Mouse (Mus musculus): Measurements from ENCODE around the gene Uxt. TPM values are rescaled to one million over a fixed set of nuclear protein-coding genes. Genes with fewer than 3 reads are reported as not detected.
A peak's percentile ranks its signal among the peaks of the same experiment; 100 is the strongest.

Uxt gene
- 10 to 100 TPM; 33.6 to 38.9 TPM for polyA plus RNA-seq (2017; shearing (Covaris generic))

- ATAC-seq, result peak; percentile 91
Measured at GRCm38 (mm10) chrX:20961477-20962378, at the start of gene Uxt. TSS of gene Uxt (minus strand) at chrX:20962017.

DNA sequence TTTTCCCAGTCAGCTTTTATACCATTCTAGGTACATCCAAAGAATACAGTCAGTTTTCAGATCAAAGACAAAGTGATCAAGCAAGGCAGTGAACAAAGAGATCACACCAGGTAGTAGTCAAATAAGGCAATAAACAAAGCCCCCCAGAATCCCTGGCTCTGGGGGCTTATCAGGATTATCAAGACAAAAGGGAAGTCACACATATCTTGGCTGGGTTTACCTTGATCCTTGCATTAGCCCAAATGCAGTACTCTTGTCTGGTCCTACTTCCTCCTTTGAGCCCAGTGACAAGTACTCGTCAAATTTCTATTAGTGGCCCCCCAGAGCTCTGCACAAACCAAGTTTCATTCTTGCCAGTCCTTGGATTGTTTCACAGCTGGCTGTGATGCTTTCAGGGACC, 19.1 kb upstream of the Uxt start:
- ATAC-seq, result no peak

DNA sequence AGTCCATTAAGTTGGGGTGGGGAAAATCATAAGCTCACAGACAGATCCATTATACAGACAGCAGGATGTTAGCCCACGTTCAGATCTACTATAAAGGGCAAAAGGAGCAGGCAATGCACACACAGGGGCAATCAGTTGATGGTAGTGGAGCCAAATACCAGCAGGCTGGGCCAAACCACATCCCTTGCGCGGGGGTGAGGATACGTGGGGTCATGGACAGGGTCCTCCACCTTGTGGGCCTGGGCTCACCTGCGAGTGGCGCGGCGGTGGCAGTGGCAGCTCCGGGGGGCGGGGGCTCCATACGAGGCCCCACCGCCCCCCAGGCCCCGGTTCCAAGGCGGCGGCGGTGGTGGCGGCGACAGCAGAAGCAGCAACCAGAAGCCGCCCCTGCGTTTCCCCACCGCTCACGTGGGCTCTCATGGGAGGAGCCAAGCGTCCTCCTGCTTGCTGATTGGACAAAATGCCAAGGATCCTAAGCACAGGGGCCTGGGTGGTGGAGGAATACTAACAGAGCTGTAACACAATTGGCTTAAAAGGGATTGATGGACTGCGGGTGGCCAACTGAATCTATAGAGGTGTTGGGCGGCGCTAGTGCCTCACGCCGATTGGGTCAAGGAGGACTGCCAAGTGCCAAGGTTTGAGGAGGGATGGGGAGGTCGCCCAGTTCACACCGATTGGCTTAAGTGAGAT, 11.5 kb downstream of the Uxt start, which contains the start of gene Elk1:
TSS of gene Elk1 (minus strand) at position 418 of the 690 bp plus-strand sequence.
- peak; percentile 94 for ATAC-seq

GRCm38 (mm10) chrX:20946055-20946454, 15.8 kb downstream of the Uxt start:
- ATAC-seq, result no peak

GRCm38 (mm10) chrX:20931963-20932362, 29.9 kb downstream of the Uxt start:
- no peak for ATAC-seq

GRCm38 (mm10) chrX:20931364-20931763, 30.5 kb downstream of the Uxt start, which contains the start of gene Cfp:
TSS of gene Cfp (minus strand) at chrX:20931555.
- no peak for ATAC-seq

- ATAC-seq, result no peak
Measured at GRCm38 (mm10) chrX:20929859-20930258, 32.0 kb downstream of the Uxt start.

GRCm38 (mm10) chrX:20924976-20925375, 36.8 kb downstream of the Uxt start:
- no peak for ATAC-seq

DNA sequence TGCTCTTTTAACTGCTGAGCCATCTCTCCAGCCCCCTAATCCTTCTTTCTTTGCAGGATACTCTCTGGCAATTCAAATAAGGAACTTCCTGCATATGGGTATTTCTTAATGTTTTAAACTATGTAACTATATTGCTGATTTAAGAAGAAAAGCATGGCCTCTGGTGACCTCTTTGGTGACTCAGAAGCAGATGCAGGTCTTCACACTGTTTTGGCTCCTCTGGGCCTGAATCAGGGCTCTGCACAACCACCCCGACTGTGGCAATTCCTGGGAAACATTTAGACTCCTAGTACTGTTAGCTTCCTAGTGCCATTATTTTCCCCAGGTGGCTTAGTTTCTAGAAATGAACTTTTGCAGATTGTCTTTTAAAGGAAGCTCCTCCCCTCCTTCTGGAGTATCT, 38.3 kb downstream of the Uxt start:
- ATAC-seq, result no peak

DNA sequence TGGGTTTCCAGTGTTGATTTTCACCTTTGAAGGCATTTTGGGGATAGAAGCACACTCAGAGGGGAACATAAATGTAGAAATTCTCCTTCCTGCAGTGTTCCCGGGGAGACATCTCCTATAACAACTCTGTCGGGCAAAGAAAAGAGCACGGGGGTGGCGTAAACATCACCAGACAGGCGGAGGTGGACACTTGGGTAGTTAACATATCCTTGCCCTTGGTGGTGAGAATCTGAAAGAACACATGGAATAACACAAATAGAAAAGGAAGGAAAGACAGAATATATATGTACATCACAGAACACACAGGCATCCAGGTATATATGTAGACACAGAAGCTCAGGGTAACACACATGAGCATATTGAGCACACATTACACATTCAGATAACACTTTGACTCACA, 40.5 kb downstream of the Uxt start:
- no peak for ATAC-seq

- peak; percentile 97 for ATAC-seq
Measured at GRCm38 (mm10) chrX:20920844-20921364, 40.9 kb downstream of the Uxt start, which contains the start of gene Syn1. TSS of gene Syn1 (minus strand) at chrX:20921004.

DNA sequence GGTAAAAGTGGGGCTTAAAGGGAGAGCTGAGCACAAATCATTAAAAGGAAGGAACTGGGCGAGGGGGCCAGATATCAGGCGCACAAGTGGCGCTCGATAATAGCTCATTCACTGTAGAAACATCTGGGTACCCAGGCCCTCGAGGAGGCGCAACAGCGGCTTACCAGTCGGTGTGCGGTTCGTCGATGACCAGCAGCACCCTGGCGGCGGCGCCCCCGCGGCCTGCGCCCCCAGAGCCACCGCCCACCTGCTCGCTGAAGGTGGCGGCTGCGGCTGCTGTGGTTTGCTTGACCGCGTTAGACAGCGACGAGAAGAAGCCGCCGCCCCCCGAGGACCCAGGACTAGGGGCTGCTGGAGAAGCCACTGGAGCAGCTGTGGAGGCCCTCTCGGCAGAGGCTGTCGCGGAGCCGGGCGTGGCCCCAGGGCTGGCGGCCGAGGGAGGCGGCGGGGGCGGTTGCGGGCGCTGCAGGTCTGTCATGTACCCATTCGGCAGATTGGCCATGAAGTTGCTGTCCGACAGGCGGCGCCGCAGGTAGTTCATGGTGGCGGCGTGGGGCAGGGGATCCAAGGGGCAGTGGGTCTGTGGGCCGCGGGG, 41.5 kb downstream of the Uxt start:
- peak; percentile 40 for ATAC-seq

GRCm38 (mm10) chrX:20915075-20915474, 46.7 kb downstream of the Uxt start:
- no peak for ATAC-seq

DNA sequence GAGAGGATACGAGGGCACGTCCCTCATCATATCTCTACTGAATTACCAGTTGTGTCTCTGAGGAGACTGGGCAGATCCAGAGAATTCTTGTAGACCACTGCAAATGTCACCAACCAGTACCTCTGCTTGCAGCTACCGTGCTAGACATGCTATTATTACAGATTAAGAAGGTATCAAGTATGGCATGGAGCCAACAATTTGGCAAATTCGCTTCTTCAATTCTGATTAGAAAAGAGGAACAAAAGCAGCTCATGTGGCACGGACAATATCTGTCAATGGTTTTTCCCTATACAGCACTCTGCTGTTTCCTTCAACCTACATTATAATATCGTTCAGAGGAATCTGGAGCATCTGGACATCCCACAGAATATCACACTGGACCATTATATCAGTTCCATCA, 48.1 kb downstream of the Uxt start:
- no peak for ATAC-seq

- ATAC-seq, result no peak
Measured at GRCm38 (mm10) chrX:20910074-20910473, 51.7 kb downstream of the Uxt start.

Other genes with a start within 250 kb of the Uxt start
- gene Araf, start 164.2 kb downstream of the Uxt start, polyA plus RNA-seq (2017; shearing (Covaris generic)), result 100 to 1,000 TPM; 114 to 205 TPM
- gene Timp1, start 91.9 kb downstream of the Uxt start, polyA plus RNA-seq (2017; shearing (Covaris generic)), result under 1 TPM in 1 of 2 experiments, not detected in 1; 0.39 TPM
- under 1 TPM in 1 of 2 experiments, not detected in 1; 0.20 TPM for gene Syn1, start 41.0 kb downstream of the Uxt start, polyA plus RNA-seq (2017; shearing (Covaris generic))
- 1 to 10 TPM; 5.9 to 9.8 TPM for gene Cfp, start 30.5 kb downstream of the Uxt start, polyA plus RNA-seq (2017; shearing (Covaris generic))
- 1 to 10 TPM; 4.5 to 6.6 TPM for gene Elk1, start 11.4 kb downstream of the Uxt start, polyA plus RNA-seq (2017; shearing (Covaris generic))
- 10 to 100 TPM; 16.7 to 22.9 TPM for gene Zfp182, start 100.3 kb upstream of the Uxt start, polyA plus RNA-seq (2017; shearing (Covaris generic))
- not detected for gene Spaca5, start 106.4 kb upstream of the Uxt start, polyA plus RNA-seq (2017; shearing (Covaris generic))
- 1 to 10 TPM; 2.1 to 2.6 TPM for gene Zfp300, start 127.5 kb upstream of the Uxt start, polyA plus RNA-seq (2017; shearing (Covaris generic))
- gene Ssxa1, start 153.8 kb upstream of the Uxt start, polyA plus RNA-seq (2017; shearing (Covaris generic)), result not detected
- not detected for gene Gm21876, start 213.6 kb upstream of the Uxt start, polyA plus RNA-seq (2017; shearing (Covaris generic))

All from CD4-positive, CD25-positive, alpha-beta regulatory T cell, adult 4 months (primary cell).